Mouse (Mus musculus): ENCODE measurements around the gene Brca1.

DNA sequence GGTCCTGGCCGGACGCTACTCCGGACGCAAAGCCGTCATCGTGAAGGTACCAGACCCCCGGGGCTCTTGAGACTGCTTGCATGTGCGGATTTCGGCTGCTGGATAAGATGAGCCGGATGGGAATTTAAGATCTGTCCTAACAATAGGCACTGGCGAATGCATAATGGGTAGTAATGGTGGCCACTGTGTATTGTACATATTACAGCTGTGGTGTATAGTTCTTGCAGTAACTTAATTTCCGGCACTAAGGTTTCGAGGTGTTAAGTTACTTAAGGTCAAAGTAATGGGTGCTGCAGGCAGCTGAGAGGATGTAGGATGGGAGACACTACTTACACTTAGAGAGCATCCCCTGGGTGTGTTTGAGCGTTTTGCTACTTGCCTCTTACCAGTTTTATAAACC lies 109.0 kb downstream of the Brca1 start:
- no peak for TF ChIP-seq CTCF (IDR thresholded peaks at IDR 0.05; ENCODE audit: control insufficient read depth, insufficient read depth, insufficient replicate concordance, low read depth, low read length)
- no peak for TF ChIP-seq POLR2A (IDR thresholded peaks at IDR 0.05; ENCODE audit: control insufficient read depth, low read depth, low read length)
